Mouse (Mus musculus) embryonic fibroblast, embryonic 13.5 days (primary cell): ENCODE measurements around the gene Gpcpd1.

Experiments
- CTCF ChIP-seq: IDR thresholded peaks from 2 replicates; pipeline ENCODE4 v1.5.1; 2011; ENCODE audit warnings: mild to moderate bottlenecking, control low read depth, low read length, moderate library complexity, borderline replicate concordance; ENCODE audit not compliant: insufficient read depth
- POLR2A ChIP-seq: IDR thresholded peaks from 2 replicates; pipeline ENCODE4 v1.6.1; 2011; ENCODE audit warnings: low read depth, mild to moderate bottlenecking, control low read depth, low read length, moderate library complexity

DNA sequence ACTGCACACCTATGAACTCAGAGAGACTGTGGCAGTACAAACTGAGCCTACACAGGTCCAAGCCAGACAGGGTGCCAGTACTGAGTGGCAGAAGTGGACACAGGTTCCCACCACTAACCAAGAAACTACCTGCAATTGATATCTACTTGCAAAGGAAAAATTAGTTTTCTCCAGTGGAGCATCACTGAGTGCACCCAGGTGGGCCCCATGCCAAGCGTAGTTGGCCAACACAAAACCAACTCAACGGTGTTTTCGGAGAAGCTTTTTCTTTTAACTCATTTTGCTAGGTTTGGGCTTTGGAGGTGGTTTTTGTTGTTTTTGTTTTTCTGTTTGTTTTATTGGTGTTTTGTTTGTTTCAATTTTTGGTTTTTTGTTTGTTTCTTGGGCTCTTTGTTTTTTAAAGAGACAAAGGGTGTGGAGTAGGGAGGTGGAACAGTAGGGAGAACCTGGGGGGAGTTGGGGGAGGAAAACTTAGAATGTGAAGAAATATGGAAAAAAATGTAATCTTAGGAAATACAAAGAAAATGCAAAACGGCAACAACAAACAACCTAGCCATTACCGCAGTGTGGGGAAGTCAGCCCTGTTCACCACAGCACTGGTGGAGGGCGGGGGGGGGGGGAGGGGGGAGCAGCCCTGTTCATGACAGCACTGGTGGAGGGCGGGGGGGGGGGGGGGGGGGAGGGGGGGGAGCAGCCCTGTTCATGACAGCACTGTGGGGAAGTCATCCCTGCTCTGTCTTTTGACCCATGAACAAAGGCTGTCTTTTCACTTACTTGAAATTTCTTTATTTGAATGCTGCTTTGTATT, 76.3 kb downstream of the Gpcpd1 start:
- no peak for TF ChIP-seq POLR2A
- no peak for TF ChIP-seq CTCF
